Mouse (Mus musculus) lung, adult 2 months (tissue): ENCODE data around the gene Zg16.

Source experiments
- CTCF ChIP-seq: fragments of 200-500 bp; IDR thresholded peaks from 2 replicates; pipeline ENCODE4 v1.5.1; 2011; ENCODE audit warnings: mild to moderate bottlenecking, low read length, control low read depth; ENCODE audit not compliant: insufficient read depth
- POLR2A ChIP-seq: fragments of 200-500 bp; IDR thresholded peaks from 2 replicates; pipeline ENCODE4 v1.6.1; 2011; ENCODE audit warnings: low read depth, mild to moderate bottlenecking, control low read depth, low read length, borderline replicate concordance; ENCODE audit errors: extremely low read depth

DNA sequence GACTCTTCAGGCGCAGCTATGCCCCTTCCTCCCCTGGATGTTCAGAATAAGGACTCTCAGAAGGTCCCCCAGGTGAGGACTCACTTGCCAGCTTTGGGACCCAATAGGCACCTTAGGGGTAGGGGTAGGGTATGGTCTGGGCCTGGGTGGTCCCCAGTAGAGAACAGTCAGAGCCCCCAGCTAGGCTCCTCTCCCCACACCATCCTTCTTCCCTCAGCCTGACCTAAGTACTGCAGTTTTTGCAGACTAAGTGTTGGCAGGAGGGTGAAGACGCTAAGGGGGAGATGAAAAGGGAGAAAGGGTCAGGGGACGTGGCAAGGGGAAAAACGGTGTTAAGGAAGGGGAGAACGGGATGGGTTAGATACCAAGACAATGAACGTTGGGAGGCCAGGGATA lies 69.2 kb downstream of the Zg16 start:
- TF ChIP-seq CTCF = no peak
- TF ChIP-seq POLR2A = no peak
